Mouse (Mus musculus): ENCODE measurements at regions not wholly inside any gene's neighbourhood (a gene's known extent, or its start where the extent isn't known, plus 50 kb on each side); places are given as distances from the start of the nearest gene placed in this dataset.
"Not testable (repeated sequence)": the region's sequence is repeated elsewhere in the genome, so short reads cannot be mapped to it uniquely, and the experiment has no call there.

DNA sequence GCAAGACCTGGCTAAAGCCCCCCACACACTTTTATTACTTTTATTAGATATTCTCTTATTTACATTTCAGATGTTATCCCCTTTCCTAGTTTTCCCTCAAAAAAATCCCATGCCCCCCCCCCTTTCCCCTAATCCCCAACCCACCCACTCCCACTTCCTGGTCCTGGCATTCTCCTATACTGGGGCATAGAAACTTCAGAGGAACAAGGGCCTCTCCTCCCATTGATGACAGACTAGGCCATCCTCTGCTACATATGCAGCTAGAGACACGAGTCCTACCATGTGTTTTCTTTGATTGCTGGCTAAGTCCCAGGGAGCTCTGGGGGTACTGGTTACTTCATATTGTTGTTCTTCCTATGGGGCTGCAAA, 116.8 kb downstream of the Rfpl4b start:
- H3K4me2 ChIP-seq (ENCODE audit: low read depth, low read length); H3K27me3 ChIP-seq (ENCODE audit: control insufficient read depth, insufficient read depth, low read length); H3K27ac ChIP-seq (ENCODE audit: low read length); H3K9ac ChIP-seq (ENCODE audit: low read length); H3K9me3 ChIP-seq (replicated peaks; ENCODE audit: control insufficient read depth, low read length); H3K4me1 ChIP-seq (ENCODE audit: control insufficient read depth, insufficient read depth, low read length); H3K36me3 ChIP-seq (ENCODE audit: control insufficient read depth, insufficient read depth); ATAC-seq (replicated peaks; ENCODE audit: extremely low read depth, insufficient read depth, low FRiP score); H3K4me3 ChIP-seq (ENCODE audit: low read length): not testable (repeated sequence)
- 48% methylated on average over 1 of the region's 1 CpGs for WGBS

DNA sequence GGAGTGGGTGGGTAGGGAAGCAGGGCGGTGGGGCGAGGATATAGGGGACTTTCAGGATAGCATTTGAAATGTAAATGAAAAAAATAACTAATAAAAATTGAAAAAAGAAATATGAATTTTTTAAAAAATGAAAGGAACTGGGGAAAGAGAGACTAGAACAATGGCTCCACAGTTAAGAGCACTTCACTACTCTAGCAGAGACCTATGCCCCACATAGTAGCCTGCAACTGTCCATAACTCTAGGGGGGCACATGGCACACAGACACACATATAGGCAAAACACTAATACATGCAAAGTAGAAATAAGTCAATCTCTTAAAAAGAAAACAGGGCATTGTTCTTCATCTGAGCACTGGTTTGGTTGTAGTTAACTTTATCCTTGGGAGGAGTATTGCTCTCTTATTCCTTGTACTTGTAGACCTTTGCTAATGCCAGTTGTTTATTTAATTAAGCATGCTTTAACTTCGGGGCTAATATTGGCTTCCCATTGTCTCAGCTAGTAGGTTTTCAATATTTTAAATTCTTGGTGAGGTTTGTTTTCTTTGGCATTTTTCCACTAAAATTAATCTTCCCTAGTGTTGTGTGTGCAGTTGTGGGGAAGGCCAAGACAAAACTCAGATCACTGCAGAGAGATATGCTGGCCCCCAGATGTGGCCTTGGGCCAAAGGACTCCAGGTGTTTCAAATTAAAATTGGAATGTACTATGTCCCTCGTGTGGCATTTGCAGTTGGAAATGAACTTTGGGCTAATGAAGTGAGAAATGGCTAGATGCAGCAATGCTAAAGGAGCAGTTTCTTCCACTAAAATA, 117.4 kb downstream of the Rfpl4b start:
- H3K4me2 ChIP-seq (ENCODE audit: low read depth, low read length) = no peak overlapping the region
- H3K4me3 ChIP-seq (ENCODE audit: low read length) = no peak overlapping the region
- no peaks in the 10 kb centered on the region for H3K27me3 ChIP-seq (ENCODE audit: control insufficient read depth, insufficient read depth, low read length)
- no peak for ATAC-seq (replicated peaks; ENCODE audit: extremely low read depth, insufficient read depth, low FRiP score)
- 66% methylated on average over 4 of the region's 4 CpGs for WGBS
- H3K27ac ChIP-seq (ENCODE audit: low read length) = no peak overlapping the region
- H3K4me1 ChIP-seq (ENCODE audit: control insufficient read depth, insufficient read depth, low read length) = no peaks in the 10 kb centered on the region
- no peaks in the 10 kb centered on the region for H3K36me3 ChIP-seq (ENCODE audit: control insufficient read depth, insufficient read depth)
- H3K9me3 ChIP-seq (replicated peaks; ENCODE audit: control insufficient read depth, low read length) = no peaks in the 10 kb centered on the region
- H3K9ac ChIP-seq (ENCODE audit: low read length) = no peak overlapping the region

DNA sequence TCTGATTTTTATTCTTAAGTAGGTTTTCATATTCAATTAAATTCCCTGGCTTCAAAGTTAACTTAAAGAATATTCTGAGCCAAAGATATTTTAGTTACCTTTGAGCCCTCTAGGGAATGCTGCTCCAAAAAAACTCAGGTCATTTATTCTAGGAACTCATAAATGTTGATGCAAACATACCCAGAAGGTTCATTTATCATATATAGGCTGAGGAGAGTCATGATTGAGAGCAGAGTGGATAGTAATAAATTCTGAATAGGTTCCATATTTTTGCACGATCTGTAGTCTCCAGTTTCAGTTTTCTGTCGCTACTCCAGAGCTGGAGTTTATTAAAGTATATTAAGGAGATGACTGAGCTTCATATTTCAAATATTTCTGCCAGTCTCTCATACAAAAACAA, 144.1 kb downstream of the Rfpl4b start:
- Histone ChIP-seq H3K9me3 (replicated peaks; ENCODE audit: control insufficient read depth, low read length) (no peaks in the 10 kb centered on the region), H3K27me3 (ENCODE audit: control insufficient read depth, insufficient read depth, low read length) (no peaks in the 10 kb centered on the region), H3K4me3 (ENCODE audit: low read length) (no peak overlapping the region), H3K4me2 (ENCODE audit: low read depth, low read length) (no peak overlapping the region), H3K4me1 (ENCODE audit: control insufficient read depth, insufficient read depth, low read length) (no peaks in the 10 kb centered on the region), H3K9ac (ENCODE audit: low read length) (no peak overlapping the region), H3K36me3 (ENCODE audit: control insufficient read depth, insufficient read depth) (no peaks in the 10 kb centered on the region), H3K27ac (ENCODE audit: low read length) (no peak overlapping the region)
- WGBS = 71% methylated on average over 2 of the region's 2 CpGs
- no peak for ATAC-seq (replicated peaks; ENCODE audit: extremely low read depth, insufficient read depth, low FRiP score)

DNA sequence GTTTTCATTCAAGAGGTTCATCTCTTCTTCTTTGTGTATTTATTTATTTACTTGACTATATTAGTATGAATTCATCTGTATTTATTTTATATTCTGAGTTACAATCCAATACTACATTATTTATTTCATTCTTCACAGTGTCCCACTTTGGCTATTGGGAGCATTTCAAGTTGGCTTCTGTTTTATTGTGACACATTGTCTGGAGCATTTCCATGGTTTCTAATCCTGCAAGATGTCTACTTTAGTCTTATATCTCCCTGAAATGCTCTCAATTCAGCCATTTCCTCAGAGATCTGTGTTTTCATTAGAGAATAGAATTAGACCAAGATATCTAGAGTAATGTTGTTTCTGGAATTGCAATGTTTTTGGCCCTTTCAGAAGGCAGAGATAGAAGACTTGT, 153.0 kb downstream of the Rfpl4b start:
- no peaks in the 10 kb centered on the region for H3K36me3 ChIP-seq (ENCODE audit: control insufficient read depth, insufficient read depth)
- H3K27ac ChIP-seq (ENCODE audit: low read length) = no peak overlapping the region
- no peak for ATAC-seq (replicated peaks; ENCODE audit: extremely low read depth, insufficient read depth, low FRiP score)
- H3K4me2 ChIP-seq (ENCODE audit: low read depth, low read length) = no peak overlapping the region
- no peaks in the 10 kb centered on the region for H3K27me3 ChIP-seq (ENCODE audit: control insufficient read depth, insufficient read depth, low read length)
- no peaks in the 10 kb centered on the region for H3K9me3 ChIP-seq (replicated peaks; ENCODE audit: control insufficient read depth, low read length)
- H3K4me1 ChIP-seq (ENCODE audit: control insufficient read depth, insufficient read depth, low read length) = no peaks in the 10 kb centered on the region
- H3K4me3 ChIP-seq (ENCODE audit: low read length) = no peak overlapping the region
- H3K9ac ChIP-seq (ENCODE audit: low read length) = no peak overlapping the region

DNA sequence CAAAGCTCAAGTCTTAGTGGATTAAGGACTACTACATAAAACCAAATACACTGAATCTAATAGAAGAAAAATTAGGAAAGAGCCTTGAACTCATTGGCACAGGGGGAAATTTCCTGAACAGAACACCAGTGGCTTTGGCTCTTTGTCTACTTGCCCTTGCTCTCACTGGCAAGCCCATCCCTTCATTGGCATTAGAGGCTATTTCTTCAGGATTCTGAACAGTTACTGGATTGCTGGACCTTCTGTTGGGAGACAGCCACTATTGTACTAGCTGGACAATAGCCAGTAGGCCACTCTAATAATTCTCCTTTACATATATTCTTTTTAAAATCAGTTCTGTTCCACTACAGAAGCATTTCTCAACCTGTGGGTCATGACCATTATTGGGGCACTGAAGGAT, 153.7 kb downstream of the Rfpl4b start:
- no peaks in the 10 kb centered on the region for H3K9me3 ChIP-seq (replicated peaks; ENCODE audit: control insufficient read depth, low read length)
- no peak for ATAC-seq (replicated peaks; ENCODE audit: extremely low read depth, insufficient read depth, low FRiP score)
- no peak overlapping the region for H3K9ac ChIP-seq (ENCODE audit: low read length)
- H3K4me3 ChIP-seq (ENCODE audit: low read length) = no peak overlapping the region
- H3K27ac ChIP-seq (ENCODE audit: low read length) = no peak overlapping the region
- H3K36me3 ChIP-seq (ENCODE audit: control insufficient read depth, insufficient read depth) = no peaks in the 10 kb centered on the region
- no peak overlapping the region for H3K4me2 ChIP-seq (ENCODE audit: low read depth, low read length)
- H3K4me1 ChIP-seq (ENCODE audit: control insufficient read depth, insufficient read depth, low read length) = no peaks in the 10 kb centered on the region
- no peaks in the 10 kb centered on the region for H3K27me3 ChIP-seq (ENCODE audit: control insufficient read depth, insufficient read depth, low read length)

DNA sequence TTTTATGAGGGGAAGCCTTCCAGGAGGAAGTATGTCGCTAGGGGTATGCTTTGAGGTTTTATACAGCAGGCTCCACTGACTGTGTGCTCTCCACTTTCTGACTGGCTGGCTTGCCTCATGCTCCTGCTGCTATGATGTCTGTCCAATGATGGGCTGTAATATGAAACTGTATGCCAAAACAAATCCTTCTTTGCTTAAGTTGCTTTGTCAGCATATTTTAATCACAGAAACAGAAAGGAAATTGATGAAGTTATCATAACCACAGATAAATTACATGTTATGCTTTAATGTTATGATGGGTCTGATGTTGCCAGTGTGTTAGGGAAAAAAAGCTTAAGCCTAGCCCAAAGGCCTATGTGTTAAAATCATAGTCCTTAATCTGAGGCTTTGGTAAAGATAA, 185.9 kb downstream of the Rfpl4b start:
- Histone ChIP-seq H3K4me1 (ENCODE audit: control insufficient read depth, insufficient read depth, low read length) (no peaks in the 10 kb centered on the region), H3K27me3 (ENCODE audit: control insufficient read depth, insufficient read depth, low read length) (no peaks in the 10 kb centered on the region), H3K27ac (ENCODE audit: low read length) (no peak overlapping the region), H3K9ac (ENCODE audit: low read length) (no peak overlapping the region), H3K9me3 (replicated peaks; ENCODE audit: control insufficient read depth, low read length) (no peaks in the 10 kb centered on the region), H3K4me3 (ENCODE audit: low read length) (no peak overlapping the region), H3K4me2 (ENCODE audit: low read depth, low read length) (no peak overlapping the region), H3K36me3 (ENCODE audit: control insufficient read depth, insufficient read depth) (no peaks in the 10 kb centered on the region)
- ATAC-seq (replicated peaks; ENCODE audit: extremely low read depth, insufficient read depth, low FRiP score) = no peak
- 64% methylated on average over 1 of the region's 1 CpGs for WGBS

DNA sequence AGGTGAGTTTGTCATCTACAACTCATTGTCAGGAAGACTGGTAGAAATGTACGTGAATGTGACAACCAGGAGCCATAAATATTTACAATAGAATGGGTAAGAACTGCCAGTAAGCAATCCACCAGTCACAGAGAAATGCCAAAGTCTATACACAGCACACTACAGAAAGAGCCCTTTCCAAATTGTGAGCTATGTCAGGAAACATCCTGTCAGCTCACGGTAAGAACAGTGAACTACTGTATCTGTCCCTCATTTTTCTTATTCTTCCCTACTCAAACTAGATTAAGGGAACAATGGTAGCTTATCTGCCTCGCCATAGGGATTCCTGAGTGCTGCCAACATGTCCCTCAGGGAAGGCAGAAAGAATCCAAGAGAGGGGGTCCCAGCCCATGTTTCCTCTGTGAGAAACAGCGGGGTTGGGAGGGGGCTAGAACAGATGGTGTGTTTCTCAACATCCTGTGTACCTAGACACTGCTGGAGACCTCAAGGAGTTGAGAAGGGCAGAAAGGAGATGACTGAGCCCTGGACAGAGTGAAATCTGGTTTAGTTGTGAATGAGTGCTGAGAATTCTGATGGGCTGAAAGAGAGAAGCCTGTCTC, 191.6 kb downstream of the Rfpl4b start:
- H3K4me1 ChIP-seq (ENCODE audit: control insufficient read depth, insufficient read depth, low read length) = no peaks in the 10 kb centered on the region
- no peak overlapping the region for H3K9ac ChIP-seq (ENCODE audit: low read length)
- ATAC-seq (replicated peaks; ENCODE audit: extremely low read depth, insufficient read depth, low FRiP score) = no peak
- H3K9me3 ChIP-seq (replicated peaks; ENCODE audit: control insufficient read depth, low read length) = no peaks in the 10 kb centered on the region
- no peak overlapping the region for H3K27ac ChIP-seq (ENCODE audit: low read length)
- WGBS = 52% methylated on average over 4 of the region's 4 CpGs
- no peaks in the 10 kb centered on the region for H3K36me3 ChIP-seq (ENCODE audit: control insufficient read depth, insufficient read depth)
- no peak overlapping the region for H3K4me3 ChIP-seq (ENCODE audit: low read length)
- H3K27me3 ChIP-seq (ENCODE audit: control insufficient read depth, insufficient read depth, low read length) = no peaks in the 10 kb centered on the region
- no peak overlapping the region for H3K4me2 ChIP-seq (ENCODE audit: low read depth, low read length)

DNA sequence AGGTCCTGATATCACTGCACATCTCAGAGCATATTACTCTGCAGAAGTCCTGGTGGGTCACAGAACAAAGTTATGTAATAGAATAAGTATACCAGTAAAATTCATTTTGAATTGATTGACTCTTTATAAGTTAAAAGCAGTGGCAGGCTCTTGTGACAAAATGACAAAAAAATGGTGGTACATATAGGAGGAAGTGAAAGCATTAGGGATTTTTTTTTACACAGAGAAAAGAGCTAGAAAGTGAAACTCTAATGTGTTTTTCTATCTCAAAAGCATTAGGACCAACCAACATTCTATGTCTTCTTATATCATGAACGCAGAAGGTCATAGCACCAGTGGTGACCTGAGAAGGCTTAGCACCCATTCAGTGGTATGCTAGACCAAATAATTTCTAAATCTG, 198.2 kb downstream of the Rfpl4b start:
- H3K9ac ChIP-seq (ENCODE audit: low read length) = no peak overlapping the region
- H3K9me3 ChIP-seq (replicated peaks; ENCODE audit: control insufficient read depth, low read length) = no peaks in the 10 kb centered on the region
- no peaks in the 10 kb centered on the region for H3K27me3 ChIP-seq (ENCODE audit: control insufficient read depth, insufficient read depth, low read length)
- H3K4me2 ChIP-seq (ENCODE audit: low read depth, low read length) = no peak overlapping the region
- no peak for ATAC-seq (replicated peaks; ENCODE audit: extremely low read depth, insufficient read depth, low FRiP score)
- no peaks in the 10 kb centered on the region for H3K36me3 ChIP-seq (ENCODE audit: control insufficient read depth, insufficient read depth)
- WGBS = 94% methylated on average over 1 of the region's 1 CpGs
- H3K4me1 ChIP-seq (ENCODE audit: control insufficient read depth, insufficient read depth, low read length) = no peaks in the 10 kb centered on the region
- H3K4me3 ChIP-seq (ENCODE audit: low read length) = no peak overlapping the region
- H3K27ac ChIP-seq (ENCODE audit: low read length) = no peak overlapping the region

DNA sequence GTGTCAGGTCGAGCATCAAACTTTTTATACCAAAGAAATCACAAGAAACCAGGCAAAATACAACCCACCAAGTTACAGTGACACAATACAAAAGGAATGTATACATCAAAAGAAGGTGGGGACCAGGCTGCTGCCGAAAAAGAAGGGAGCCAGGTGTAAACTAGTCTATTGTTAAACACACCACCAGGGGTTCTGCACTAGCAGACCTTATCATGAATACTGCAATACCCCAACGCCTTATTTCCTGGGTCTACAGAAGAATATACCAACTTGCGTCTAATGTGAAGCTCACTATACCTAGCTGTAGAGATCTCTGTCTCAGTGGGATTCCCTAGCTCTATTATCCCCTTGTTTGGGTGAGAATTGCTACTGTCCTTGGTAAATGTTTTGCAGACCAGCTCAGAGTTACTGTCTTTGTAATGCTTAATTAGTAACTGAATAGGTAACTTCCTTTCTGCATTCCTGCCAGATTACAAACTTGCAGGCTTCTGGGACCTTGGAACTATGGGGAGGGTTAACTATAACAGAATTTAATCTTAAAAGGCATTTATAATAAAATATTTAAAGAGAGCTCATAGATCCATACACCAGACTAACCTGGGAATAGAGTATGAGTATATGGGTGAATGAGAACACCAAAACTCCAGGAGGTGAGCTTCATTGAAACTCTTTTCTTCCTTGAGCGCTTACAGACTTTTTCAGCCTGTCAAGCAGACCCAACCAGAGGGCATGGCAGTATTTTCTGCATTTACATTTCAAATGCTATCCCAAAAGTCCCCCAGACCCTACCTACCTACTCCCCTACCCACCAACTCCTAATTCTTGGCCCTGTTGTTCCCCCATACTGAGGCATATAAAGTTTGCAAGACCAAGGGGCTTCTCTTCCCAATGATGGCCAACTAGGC, 211.7 kb downstream of the Rfpl4b start:
- Histone ChIP-seq H3K9me3 (replicated peaks; ENCODE audit: control insufficient read depth, low read length) (0 out of 2 replicates have a peak, but pooled peaks cover 2% of the 10 kb centered on the region), H3K27ac (ENCODE audit: low read length) (no peak overlapping the region), H3K4me1 (ENCODE audit: control insufficient read depth, insufficient read depth, low read length) (no peaks in the 10 kb centered on the region), H3K27me3 (ENCODE audit: control insufficient read depth, insufficient read depth, low read length) (no peaks in the 10 kb centered on the region), H3K4me3 (ENCODE audit: low read length) (no peak overlapping the region), H3K9ac (ENCODE audit: low read length) (no peak overlapping the region), H3K4me2 (ENCODE audit: low read depth, low read length) (no peak overlapping the region), H3K36me3 (ENCODE audit: control insufficient read depth, insufficient read depth) (no peaks in the 10 kb centered on the region)
- ATAC-seq (replicated peaks; ENCODE audit: extremely low read depth, insufficient read depth, low FRiP score) = no peak
- WGBS = 73% methylated on average over 5 of the region's 5 CpGs

All from heart, embryonic 16.5 days (tissue).